In the genomic region with DNA sequence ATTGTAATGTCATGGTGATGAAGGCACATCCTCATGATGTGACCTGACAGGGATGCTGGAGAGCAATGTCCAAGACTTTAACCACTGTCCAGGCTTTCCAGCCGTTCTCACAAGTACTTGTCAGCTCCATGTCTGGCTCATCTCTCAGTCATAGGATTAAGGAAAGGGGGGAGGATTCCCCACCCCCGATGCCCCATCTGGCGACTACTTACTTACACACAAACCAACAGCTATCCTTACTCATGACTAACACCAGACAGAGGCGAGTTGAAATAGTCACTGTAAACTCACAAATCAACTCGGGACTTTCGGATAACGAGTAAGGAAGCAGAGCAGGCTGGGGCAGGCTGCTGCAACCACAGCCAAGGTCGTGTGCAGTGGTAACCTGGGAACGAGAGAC, we compare ENCODE assay signal across 26 mouse cellular contexts.
DNase-seq lines count a peak whose midpoint lies in the region; ATAC-seq and TF ChIP-seq lines count a peak whose summit lies in the region.
"Had no signal": no experiment of that assay in that cellular context is flagged by ENCODE, and none has a peak within 500 bp of the region (broad histone marks: within the 10 kb centered on the region; RNA-seq: fewer than 3 reads in every experiment).

No protein-coding gene starts in this region.

- no peaks in the 10 kb centered on the region for H3K36me3 ChIP-seq in small intestine, adult 2 months (ENCODE audit: control insufficient read depth, insufficient read depth, low read length)
- H3K36me3 ChIP-seq: embryonic facial prominence, embryonic 15.5 days; heart, embryonic 13.5 days; hindbrain, embryonic 12.5 days; limb, embryonic 13.5 days; liver, embryonic 13.5 days; midbrain, embryonic 15.5 days; neural tube, embryonic 13.5 days had no signal

- H3K4me1 ChIP-seq in small intestine, adult 2 months (ENCODE audit: control insufficient read depth, insufficient read depth, insufficient read length, low read length): peaks cover 51% of the 10 kb centered on the region
- H3K4me1 ChIP-seq: midbrain, embryonic 15.5 days had no signal

- H3K4me3 ChIP-seq in small intestine, adult 2 months (ENCODE audit: low read depth, low read length): no peak overlapping the region
- H3K4me3 ChIP-seq: embryonic facial prominence, embryonic 15.5 days; heart, embryonic 13.5 days; hindbrain, embryonic 12.5 days; limb, embryonic 13.5 days; liver, embryonic 13.5 days; megakaryocyte, embryonic 14.5 days; midbrain, embryonic 15.5 days; myocyte; neural tube, embryonic 13.5 days had no signal

- H3K27ac ChIP-seq in small intestine, adult 2 months (ENCODE audit: insufficient read depth, low read depth, low read length): peak overlapping the region; percentile 87
- H3K27ac ChIP-seq: heart, embryonic 13.5 days; hindbrain, embryonic 12.5 days; limb, embryonic 13.5 days; liver, embryonic 13.5 days; midbrain, embryonic 15.5 days; neural tube, embryonic 13.5 days had no signal

- peak; percentile 34 to 63 for DNase-seq in layer of hippocampus, adult 18-20 months (ENCODE audit: low spot score in 2 of 2)
- DNase-seq in layer of hippocampus, postnatal 36 days: no peak
- peak; percentile 42 for DNase-seq in right cerebral cortex, adult 18-20 months
- DNase-seq in right cerebral cortex, postnatal 14 days: no peak
- DNase-seq in brain, adult 2 months (ENCODE audit: low read depth, low spot score): peak; percentile 71
- DNase-seq in embryo, embryonic 9.5 days (ENCODE audit: extremely low spot score): no peak
- DNase-seq: adrenal gland, postnatal 10 days; cerebellum, adult 2 months; cerebellum, postnatal 36 days; embryo, embryonic 11 days; gastrocnemius, postnatal 10 days; kidney, postnatal 25 days; liver, embryonic 13.5 days; lung, adult 2 months; lung, postnatal 14 days had no signal

- no peak for TF ChIP-seq CTCF in small intestine, adult 2 months (IDR thresholded peaks at IDR 0.05; ENCODE audit: extremely low read depth, insufficient read length, insufficient replicate concordance, low read depth, low read length)

- ATAC-seq in megakaryocyte-erythroid progenitor cell, adult 5-6 weeks (replicated peaks; ENCODE audit: low FRiP score, low TSS enrichment, poor library complexity, severe bottlenecking): no peak
- ATAC-seq: forebrain, embryonic 14.5 days; midbrain, embryonic 15.5 days had no signal

- no peak for TF ChIP-seq POLR2A in small intestine, adult 2 months (IDR thresholded peaks at IDR 0.05; ENCODE audit: low read depth, low read length)

- 43% methylated on average over 9 of the region's 9 CpGs for WGBS in small intestine, adult 2 months

- no peaks in the 10 kb centered on the region for H3K27me3 ChIP-seq in small intestine, adult 2 months (ENCODE audit: control insufficient read depth, insufficient read depth, low read length)
- H3K27me3 ChIP-seq: embryonic facial prominence, embryonic 15.5 days; hindbrain, embryonic 12.5 days; limb, embryonic 13.5 days; liver, embryonic 13.5 days; midbrain, embryonic 15.5 days; neural tube, embryonic 13.5 days had no signal

Comparison
In these comparisons a context has a peak if more than half of its experiments do, and no peak if none do; other contexts are left out.
1. DNase-seq: peak in layer of hippocampus, adult 18-20 months (2 of 2), right cerebral cortex, adult 18-20 months (single experiment) and brain, adult 2 months (single experiment); none in layer of hippocampus, postnatal 36 days (0 of 2), right cerebral cortex, postnatal 14 days (single experiment) and embryo, embryonic 9.5 days (single experiment).